Mouse (Mus musculus): ENCODE results near the gene Cep44. TPM values are rescaled to one million over a fixed set of nuclear protein-coding genes. Genes with fewer than 3 reads are reported as not detected.

Cep44 gene
- total RNA-seq (2014; rRNA removed) (24.0 and 27.1 TPM in 2 replicates), polyA plus RNA-seq (2012; rRNA removed) (7.5 and 9.1 TPM in 2 replicates)

DNA sequence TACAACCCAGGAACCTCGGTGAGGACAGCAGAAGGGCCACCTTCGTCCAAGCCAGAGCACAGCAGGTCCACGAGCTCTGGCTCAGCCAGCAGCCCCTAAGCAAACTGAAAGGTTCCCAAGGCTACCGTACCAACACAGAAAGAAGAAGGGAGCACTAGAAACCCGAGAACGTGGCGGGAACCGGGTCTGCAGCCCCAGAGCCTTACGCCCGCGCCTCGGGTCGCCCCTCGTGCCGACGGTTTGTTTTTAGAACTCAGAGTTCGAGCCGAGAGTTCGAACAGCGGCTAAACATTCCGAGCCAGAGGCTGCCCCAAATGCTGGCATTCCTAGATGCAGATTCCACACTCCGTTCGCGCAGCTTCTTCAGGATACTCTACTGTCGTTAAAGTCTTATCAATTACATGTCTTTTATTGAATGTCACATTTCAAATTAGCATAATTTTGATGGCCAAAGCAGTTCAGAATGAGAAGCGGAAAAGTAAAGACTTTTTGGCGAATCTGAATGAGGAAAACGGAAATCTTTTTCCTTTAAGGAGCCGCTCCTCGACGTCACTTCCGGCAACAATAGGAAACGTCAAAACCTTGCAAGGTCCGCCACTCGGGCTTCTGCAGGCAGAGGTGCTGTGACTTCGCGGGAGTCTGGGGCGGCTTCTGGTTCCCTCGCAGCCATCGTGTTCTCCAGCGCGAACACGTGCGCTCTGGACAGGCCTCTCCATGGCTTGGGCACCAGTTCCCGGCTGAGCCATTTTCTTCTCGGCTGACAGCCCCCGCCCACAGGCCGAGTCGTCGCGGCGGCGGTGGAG lies at the start of gene Cep44, which contains the start of gene Fbxo8:
Gene Cep44, minus strand, starts transcription at position 490 of the 803 bp plus-strand sequence.
Gene Fbxo8, plus strand, starts transcription at position 533 of the 803 bp plus-strand sequence.
- WGBS, result under 1% methylated on average over 53 of the region's 53 CpGs

GRCm38 (mm10) chr8:56591502-56591901 lies 40.7 kb upstream of the Cep44 start:
- Histone ChIP-seq H3K4me1 (ENCODE audit: control insufficient read depth, insufficient read depth, low read length) (peaks cover 13% of the 10 kb centered on the region; the same call in 1 of the 2 replicates), H3K4me3 (ENCODE audit: insufficient read depth, low read depth, low read length) (no peak overlapping the region), H3K27me3 (ENCODE audit: control insufficient read depth, insufficient read depth, low read length) (no peaks in the 10 kb centered on the region), H3K27ac (replicated peaks; ENCODE audit: insufficient read depth, low read depth, low read length) (peak overlapping the region; percentile 13; the same call in 1 of the 2 replicates), H3K9ac (ENCODE audit: low read depth, low read length) (no peak overlapping the region), H3K79me2 (ENCODE audit: control insufficient read depth, insufficient read depth, low read length) (no peaks in the 10 kb centered on the region), H3K36me3 (ENCODE audit: control insufficient read depth, insufficient read depth, low read length) (peaks cover 8% of the 10 kb centered on the region)
- TF ChIP-seq CTCF (IDR thresholded peaks at IDR 0.05; ENCODE audit: low read depth, low read length), result no peak
- TF ChIP-seq POLR2A (IDR thresholded peaks at IDR 0.05; ENCODE audit: extremely low read depth, insufficient read depth, low read length), result no peak
- DNase-seq (ENCODE audit: extremely low read depth, low read depth, low spot score), result no peak
- WGBS, result 78% methylated on average over 5 of the region's 5 CpGs

More for the DNA sequence above, at the start of gene Cep44, which contains the start of gene Fbxo8:
- peaks cover 10% of the 10 kb centered on the region; the same call in 1 of the 2 replicates for H3K79me2 ChIP-seq (ENCODE audit: control insufficient read depth, insufficient read depth, low read length)
- H3K27me3 ChIP-seq (ENCODE audit: control insufficient read depth, insufficient read depth, low read length), result no peaks in the 10 kb centered on the region
- H3K9ac ChIP-seq (ENCODE audit: low read depth, low read length), result peak within 1 kb of the TSS; percentile 90
- TF ChIP-seq POLR2A (IDR thresholded peaks at IDR 0.05; ENCODE audit: extremely low read depth, insufficient read depth, low read length) (peak; percentile 56), CTCF (IDR thresholded peaks at IDR 0.05; ENCODE audit: low read depth, low read length) (no peak)
- DNase-seq (ENCODE audit: extremely low read depth, low read depth, low spot score), result peak; percentile 84
- H3K27ac ChIP-seq (replicated peaks; ENCODE audit: insufficient read depth, low read depth, low read length), result peak within 1 kb of the TSS; percentile 93
- H3K4me1 ChIP-seq (ENCODE audit: control insufficient read depth, insufficient read depth, low read length), result peaks cover 3% of the 10 kb centered on the region
- H3K4me3 ChIP-seq (ENCODE audit: insufficient read depth, low read depth, low read length), result peak within 1 kb of the TSS; percentile 92
- H3K36me3 ChIP-seq (ENCODE audit: control insufficient read depth, insufficient read depth, low read length), result no peaks in the 10 kb centered on the region; the same call in 1 of the 2 replicates

- DNase-seq (ENCODE audit: extremely low read depth, low read depth, low spot score), result peak; percentile 95
- Histone ChIP-seq H3K9ac (ENCODE audit: low read depth, low read length) (no peak overlapping the region), H3K27me3 (ENCODE audit: control insufficient read depth, insufficient read depth, low read length) (no peaks in the 10 kb centered on the region), H3K36me3 (ENCODE audit: control insufficient read depth, insufficient read depth, low read length) (peaks cover 8% of the 10 kb centered on the region), H3K4me3 (ENCODE audit: insufficient read depth, low read depth, low read length) (no peak overlapping the region), H3K4me1 (ENCODE audit: control insufficient read depth, insufficient read depth, low read length) (peaks cover 13% of the 10 kb centered on the region; the same call in 1 of the 2 replicates), H3K27ac (replicated peaks; ENCODE audit: insufficient read depth, low read depth, low read length) (0 out of 2 replicates have a peak overlapping the region, but pooled peaks have one; percentile 13), H3K79me2 (ENCODE audit: control insufficient read depth, insufficient read depth, low read length) (no peaks in the 10 kb centered on the region)
- no peak for TF ChIP-seq CTCF (IDR thresholded peaks at IDR 0.05; ENCODE audit: low read depth, low read length)
- TF ChIP-seq POLR2A (IDR thresholded peaks at IDR 0.05; ENCODE audit: extremely low read depth, insufficient read depth, low read length), result no peak
- 16% methylated on average over 1 of the region's 1 CpGs for WGBS
These were observed 40.2 kb upstream of the Cep44 start for GRCm38 (mm10) chr8:56591084-56591483.

- Histone ChIP-seq H3K9ac (ENCODE audit: low read depth, low read length) (no peak overlapping the region), H3K27ac (replicated peaks; ENCODE audit: insufficient read depth, low read depth, low read length) (no peak overlapping the region), H3K27me3 (ENCODE audit: control insufficient read depth, insufficient read depth, low read length) (no peaks in the 10 kb centered on the region), H3K79me2 (ENCODE audit: control insufficient read depth, insufficient read depth, low read length) (no peaks in the 10 kb centered on the region), H3K4me1 (ENCODE audit: control insufficient read depth, insufficient read depth, low read length) (peaks cover 15% of the 10 kb centered on the region; the same call in 1 of the 2 replicates), H3K4me3 (ENCODE audit: insufficient read depth, low read depth, low read length) (no peak overlapping the region), H3K36me3 (ENCODE audit: control insufficient read depth, insufficient read depth, low read length) (peaks cover 8% of the 10 kb centered on the region)
- DNase-seq (ENCODE audit: extremely low read depth, low read depth, low spot score), result peak; percentile 88
- TF ChIP-seq CTCF (IDR thresholded peaks at IDR 0.05; ENCODE audit: low read depth, low read length) (no peak), POLR2A (IDR thresholded peaks at IDR 0.05; ENCODE audit: extremely low read depth, insufficient read depth, low read length) (no peak)
- WGBS, result 15% methylated on average over 2 of the region's 2 CpGs
These were observed 38.2 kb upstream of the Cep44 start for GRCm38 (mm10) chr8:56589004-56589403.

DNA sequence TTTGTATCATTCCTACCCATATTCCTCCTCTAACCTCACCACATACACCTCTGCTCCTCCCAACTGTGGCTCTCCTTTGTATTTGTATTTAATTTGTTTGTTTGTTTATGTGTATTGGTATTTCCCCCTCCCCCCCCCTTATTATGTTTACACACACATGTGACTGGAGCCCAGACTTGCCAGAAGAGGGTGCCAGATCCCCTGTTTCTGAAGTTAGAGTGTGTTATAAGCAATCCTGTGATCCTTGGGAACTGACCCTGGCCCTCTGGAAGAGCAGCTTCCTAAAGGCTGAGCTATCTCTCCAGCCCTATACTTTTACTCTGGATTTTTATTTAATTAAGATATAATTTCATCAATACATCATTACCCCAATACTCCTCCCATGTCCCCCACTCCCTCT lies 32.0 kb upstream of the Cep44 start:
- H3K27me3 ChIP-seq (ENCODE audit: control insufficient read depth, insufficient read depth, low read length), result no peaks in the 10 kb centered on the region
- no peak overlapping the region for H3K27ac ChIP-seq (replicated peaks; ENCODE audit: insufficient read depth, low read depth, low read length)
- H3K36me3 ChIP-seq (ENCODE audit: control insufficient read depth, insufficient read depth, low read length), result peaks cover 12% of the 10 kb centered on the region
- peak; percentile 59 for DNase-seq (ENCODE audit: extremely low read depth, low read depth, low spot score)
- H3K4me3 ChIP-seq (ENCODE audit: insufficient read depth, low read depth, low read length), result no peak overlapping the region
- H3K79me2 ChIP-seq (ENCODE audit: control insufficient read depth, insufficient read depth, low read length), result no peaks in the 10 kb centered on the region; the same call in 1 of the 2 replicates
- H3K4me1 ChIP-seq (ENCODE audit: control insufficient read depth, insufficient read depth, low read length), result peaks cover 2% of the 10 kb centered on the region; the same call in 1 of the 2 replicates
- no peak for TF ChIP-seq CTCF (IDR thresholded peaks at IDR 0.05; ENCODE audit: low read depth, low read length)
- no peak overlapping the region for H3K9ac ChIP-seq (ENCODE audit: low read depth, low read length)

Measured in liver, adult 2 months (tissue).